Mouse (Mus musculus) bone marrow macrophage, adult 2 months (primary cell): ENCODE measurements around the gene Hacl1. TPM values are rescaled to one million over a fixed set of nuclear protein-coding genes. Genes with fewer than 3 reads are reported as not detected.

ENCODE experiments used
- H3K27ac ChIP-seq: 2 replicates; pipeline ENCODE4 v1.5.1; 2012; ENCODE audit warnings: low read depth, low read length; ENCODE audit not compliant: insufficient read depth
- H3K4me1 ChIP-seq: 2 replicates; pipeline ENCODE4 v1.6.1; 2012; ENCODE audit warnings: low read length; ENCODE audit not compliant: control insufficient read depth, insufficient read depth
- H3K4me3 ChIP-seq: 2 replicates; pipeline ENCODE4 v1.5.1; 2012; ENCODE audit warnings: mild to moderate bottlenecking, low read length, moderate library complexity; ENCODE audit not compliant: insufficient read depth
- CTCF ChIP-seq: IDR thresholded peaks from 2 replicates; pipeline ENCODE4 v1.5.1; 2012; ENCODE audit warnings: low read depth, mild to moderate bottlenecking, low read length, moderate library complexity
- POLR2A ChIP-seq: IDR thresholded peaks from 2 replicates; pipeline ENCODE4 v1.6.1; 2012; ENCODE audit warnings: mild to moderate bottlenecking, low read depth, low read length, borderline replicate concordance
- polyA plus RNA-seq: library from polyadenylated mRNA; stranded (reverse); fragments of >200 nt; gene quantifications from 2 replicates; pipeline ENCODE4 v1.2.4, GENCODE M21; 2012; ENCODE audit not compliant: missing spikeins, insufficient read depth, insufficient read length

The Hacl1 gene
- polyA plus RNA-seq, 1 experiment: 14.3 TPM

- H3K27ac ChIP-seq: peak overlapping the region; percentile 34
- TF ChIP-seq CTCF (no peak), POLR2A (no peak)
- peaks cover 6% of the 10 kb centered on the region for H3K4me1 ChIP-seq
- H3K4me3 ChIP-seq: peak overlapping the region; percentile 83
Observed at GRCm38 (mm10) chr14:31641506-31642155, 545 bp upstream of the Hacl1 start.

- TF ChIP-seq CTCF (no peak), POLR2A (no peak)
- H3K4me1 ChIP-seq: peaks cover 6% of the 10 kb centered on the region
- H3K27ac ChIP-seq: peak within 1 kb of the TSS; percentile 81
- peak within 1 kb of the TSS; percentile 83 for H3K4me3 ChIP-seq
Observed at GRCm38 (mm10) chr14:31640346-31640889, 668 bp downstream of the Hacl1 start, which contains the start of gene Gm49387. Gene Gm49387 (minus strand): TSS chr14:31640878.

GRCm38 (mm10) chr14:31630677-31631076, 10.4 kb downstream of the Hacl1 start:
- Histone ChIP-seq H3K4me1 (no peaks in the 10 kb centered on the region), H3K27ac (no peak overlapping the region), H3K4me3 (no peak overlapping the region)
- TF ChIP-seq POLR2A (no peak), CTCF (no peak)

GRCm38 (mm10) chr14:31622748-31623147, 18.3 kb downstream of the Hacl1 start:
- 0 out of 2 replicates have a peak, but pooled peaks cover 2% of the 10 kb centered on the region for H3K4me1 ChIP-seq
- TF ChIP-seq POLR2A (no peak), CTCF (no peak)
- no peak overlapping the region for H3K27ac ChIP-seq
- no peak overlapping the region for H3K4me3 ChIP-seq

- Histone ChIP-seq H3K27ac (no peak overlapping the region), H3K4me1 (0 out of 2 replicates have a peak, but pooled peaks cover 2% of the 10 kb centered on the region), H3K4me3 (no peak overlapping the region)
- TF ChIP-seq POLR2A: no peak
- TF ChIP-seq CTCF: no peak
Observed at GRCm38 (mm10) chr14:31620591-31621223, 20.4 kb downstream of the Hacl1 start.

GRCm38 (mm10) chr14:31617997-31618396, 23.1 kb downstream of the Hacl1 start:
- TF ChIP-seq CTCF (no peak), POLR2A (no peak)
- H3K4me1 ChIP-seq: peaks cover 2% of the 10 kb centered on the region
- no peak overlapping the region for H3K4me3 ChIP-seq
- H3K27ac ChIP-seq: no peak overlapping the region

- Histone ChIP-seq H3K27ac (no peak overlapping the region), H3K4me3 (no peak overlapping the region), H3K4me1 (peaks cover 2% of the 10 kb centered on the region)
- TF ChIP-seq CTCF: no peak
- TF ChIP-seq POLR2A: no peak
Observed at GRCm38 (mm10) chr14:31617204-31617603, 23.9 kb downstream of the Hacl1 start.

- Histone ChIP-seq H3K4me1 (peaks cover 7% of the 10 kb centered on the region), H3K4me3 (no peak overlapping the region), H3K27ac (no peak overlapping the region)
- TF ChIP-seq POLR2A: no peak
- no peak for TF ChIP-seq CTCF
Observed at GRCm38 (mm10) chr14:31613671-31614070, 27.4 kb downstream of the Hacl1 start.

- TF ChIP-seq POLR2A (no peak), CTCF (no peak)
- Histone ChIP-seq H3K4me3 (no peak overlapping the region), H3K27ac (no peak overlapping the region), H3K4me1 (peaks cover 9% of the 10 kb centered on the region)
Observed at GRCm38 (mm10) chr14:31611986-31612385, 29.1 kb downstream of the Hacl1 start.

GRCm38 (mm10) chr14:31605514-31605913, 35.6 kb downstream of the Hacl1 start:
- no peak overlapping the region for H3K27ac ChIP-seq
- H3K4me3 ChIP-seq: no peak overlapping the region
- no peak for TF ChIP-seq POLR2A
- peak; percentile 27; the same call in 1 of the 2 replicates for TF ChIP-seq CTCF
- peaks cover 9% of the 10 kb centered on the region for H3K4me1 ChIP-seq
